Mouse (Mus musculus) fibroblast of lung, adult 2 months (primary cell): ENCODE results near the gene Bcas3.

ENCODE experiments used
- DNase-seq: peaks from one replicate; pipeline ENCODE4 v3.0.0-alpha.2; 2011; ENCODE audit warnings: low read depth

Bcas3 gene

DNA sequence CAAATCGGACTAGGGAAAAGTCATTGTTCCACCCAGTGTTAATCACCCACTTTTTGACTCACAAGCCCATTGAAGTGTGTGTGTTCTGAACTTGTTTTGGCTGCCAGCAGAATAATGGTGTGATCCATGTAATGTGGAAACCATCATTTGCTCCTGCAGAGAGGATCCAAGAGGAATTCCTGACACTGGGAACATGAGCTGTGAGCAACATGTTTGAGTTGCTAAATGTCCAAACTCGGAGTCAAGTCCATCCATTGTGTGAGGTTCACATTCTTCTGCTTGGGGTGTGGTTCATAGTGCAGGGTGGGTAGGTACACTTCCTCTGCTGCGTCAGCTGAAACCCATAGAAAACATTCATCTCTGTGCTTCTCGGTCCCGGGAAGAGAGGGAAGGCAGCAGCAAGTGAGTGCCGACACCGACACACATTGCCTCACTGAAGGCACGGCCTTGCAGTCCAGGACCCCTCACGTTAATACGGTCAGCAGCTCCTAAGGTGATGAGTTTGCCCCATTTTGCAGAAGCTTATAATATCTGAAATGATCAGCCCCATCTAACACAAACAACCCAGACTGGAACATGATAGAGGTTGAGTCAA is 320.0 kb downstream of the Bcas3 start:
- DNase-seq = no peak

DNA sequence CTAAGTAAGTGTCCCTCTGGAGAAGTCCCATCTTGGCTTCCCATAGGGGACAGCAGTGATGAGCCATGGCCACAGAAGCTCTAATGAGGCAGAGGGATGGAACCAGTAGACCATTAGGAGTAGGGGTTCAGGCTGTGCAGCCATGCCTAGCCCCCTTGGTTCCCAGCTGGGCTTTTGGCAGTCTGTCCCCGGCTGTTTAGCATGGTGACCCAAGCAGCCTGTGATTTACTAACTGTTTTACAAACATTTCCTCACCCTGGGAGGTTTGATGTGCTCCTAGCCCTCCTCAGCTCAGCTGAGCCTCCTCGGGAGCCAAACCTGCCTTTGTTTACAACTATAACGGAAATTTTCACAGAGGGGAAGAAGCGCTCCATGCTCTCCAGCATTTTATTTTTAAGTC is 322.3 kb downstream of the Bcas3 start:
- DNase-seq = no peak

DNA sequence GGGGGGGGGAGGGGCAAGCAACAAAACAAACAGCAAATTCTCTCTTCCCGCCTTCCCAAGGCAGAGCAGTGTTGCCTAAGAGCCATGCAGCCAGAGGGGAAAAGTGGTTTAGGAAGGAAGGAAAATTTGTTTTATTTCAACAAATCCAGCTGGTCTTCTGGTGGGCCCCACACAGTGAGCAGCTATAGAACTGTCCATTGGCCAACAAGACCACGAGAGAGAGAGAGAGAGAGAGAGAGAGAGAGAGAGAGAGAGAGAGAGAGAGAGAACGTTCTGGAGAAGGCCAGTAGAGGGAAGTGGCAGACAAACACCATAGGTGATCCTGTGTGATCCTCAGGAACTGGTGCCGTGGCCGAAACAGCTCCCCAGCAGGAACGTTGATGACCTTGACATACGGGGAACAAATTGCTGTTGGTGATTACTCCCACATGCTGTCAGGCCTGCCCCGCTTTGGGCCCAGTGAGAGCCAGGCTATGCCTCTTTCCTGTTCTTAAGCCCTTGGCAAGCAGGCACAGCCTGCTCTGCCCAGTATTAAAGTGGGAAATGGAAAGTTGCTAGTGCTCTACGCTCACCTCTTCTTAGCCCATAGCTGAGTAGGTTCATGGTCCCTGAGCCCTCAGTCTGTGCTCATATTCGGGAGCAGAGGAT is 323.5 kb downstream of the Bcas3 start:
- DNase-seq = no peak

DNA sequence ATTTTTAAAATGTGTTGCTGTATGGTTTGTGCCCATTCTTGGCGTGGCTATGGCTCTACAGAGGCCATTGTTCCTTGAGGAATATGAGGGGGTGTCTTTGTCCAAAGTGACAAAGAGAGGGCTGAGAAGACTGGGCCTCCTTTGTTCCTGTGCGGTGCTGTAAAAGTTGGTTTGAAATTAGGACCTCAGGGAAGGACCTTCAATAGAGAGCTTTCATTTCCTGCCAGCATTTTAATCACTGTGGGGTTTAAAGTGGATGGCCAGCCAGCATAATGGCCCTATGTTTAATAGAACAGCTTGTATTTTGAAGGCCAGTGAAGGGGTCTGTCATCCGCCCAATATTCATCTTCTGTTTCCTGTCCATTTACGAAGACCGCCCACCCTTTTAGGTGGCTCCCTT is 325.7 kb downstream of the Bcas3 start:
- DNase-seq = no peak

DNA sequence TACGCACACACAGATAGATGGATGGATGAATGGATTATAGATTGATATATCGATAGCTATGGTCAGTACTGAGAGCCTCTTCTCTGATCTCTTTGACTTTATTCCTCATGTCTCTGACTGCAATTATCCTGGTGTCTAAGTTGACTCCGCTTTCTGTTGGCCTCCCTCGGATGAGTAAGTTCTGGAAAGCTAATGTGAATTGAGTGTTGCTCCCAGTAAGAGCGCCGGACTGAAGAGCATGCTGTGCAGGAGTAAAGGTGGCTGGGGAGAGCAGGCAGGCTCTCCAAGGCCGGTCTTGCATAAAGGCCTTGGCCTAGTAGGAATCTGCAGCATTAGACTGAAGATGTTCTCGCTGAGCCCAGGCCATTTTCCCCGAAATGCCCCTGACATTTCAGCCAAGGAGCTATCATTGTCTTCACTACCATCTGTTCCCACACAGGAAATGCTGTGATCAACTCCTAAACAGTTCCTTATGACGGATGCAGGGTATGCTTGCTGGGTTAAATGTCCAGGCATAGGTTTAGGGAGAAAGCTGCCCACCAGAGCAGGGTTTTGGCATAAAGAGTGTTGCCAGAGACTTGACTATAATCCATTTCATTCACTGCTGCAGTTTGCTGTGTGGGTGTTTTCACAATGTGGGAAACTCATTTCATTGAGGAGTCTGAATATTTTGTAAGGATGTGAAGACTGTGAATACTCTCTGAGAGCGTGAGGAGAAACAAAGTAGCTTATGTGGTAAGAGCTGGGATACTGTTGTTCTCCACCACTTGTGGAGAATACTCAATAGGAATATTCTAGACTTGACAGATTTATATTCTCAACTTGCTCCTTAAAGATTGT is 328.8 kb downstream of the Bcas3 start:
- no peak for DNase-seq

DNA sequence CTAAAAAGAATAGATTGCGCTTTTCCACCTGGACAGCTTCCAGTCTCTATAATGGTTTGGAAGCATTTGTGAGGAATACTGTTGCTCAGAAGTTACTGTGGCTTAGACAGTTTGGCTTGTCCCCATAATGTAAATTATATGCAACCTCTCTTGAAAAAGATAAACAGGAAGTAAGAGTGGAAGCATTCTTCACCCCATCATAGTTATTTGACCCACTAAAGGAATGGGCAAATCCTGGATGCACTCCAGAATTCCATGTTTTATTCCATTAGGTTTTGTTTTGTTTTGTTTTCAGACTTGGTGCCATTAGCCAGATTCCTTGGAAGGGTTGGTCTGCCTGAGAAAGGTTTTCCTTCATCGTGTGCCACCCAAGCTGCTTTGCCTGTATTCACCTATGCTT is 332.0 kb downstream of the Bcas3 start:
- DNase-seq = no peak

DNA sequence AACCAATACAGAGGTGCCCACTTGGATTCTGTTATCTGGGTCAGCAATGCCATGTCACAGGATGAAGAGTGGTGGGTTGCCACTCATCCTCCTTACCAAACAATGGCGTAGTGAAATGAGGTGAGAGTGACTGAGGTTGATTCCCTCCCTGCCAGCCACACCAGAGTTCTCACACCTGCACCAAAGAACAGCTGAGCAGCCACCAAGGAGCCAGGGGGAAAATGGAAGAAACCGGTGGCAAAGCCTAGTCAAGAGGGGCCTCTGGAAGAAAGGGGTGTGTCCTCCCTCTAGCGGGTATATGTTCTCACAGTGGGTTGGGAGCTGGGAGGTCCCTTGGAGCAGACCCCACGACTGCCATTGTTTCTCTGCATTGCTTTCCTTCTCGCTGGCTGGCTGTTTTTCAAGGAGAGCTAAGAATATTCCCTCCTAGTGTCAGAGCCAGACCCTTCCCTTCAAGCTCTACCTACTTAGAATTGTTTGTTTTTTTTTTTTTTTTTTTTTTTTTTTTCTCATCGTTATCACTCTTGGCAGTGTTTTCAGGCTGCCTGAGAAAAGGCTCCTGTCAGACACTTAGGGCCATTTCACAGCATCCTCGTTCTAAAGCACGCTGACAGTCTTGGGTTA is 335.0 kb downstream of the Bcas3 start:
- no peak for DNase-seq

DNA sequence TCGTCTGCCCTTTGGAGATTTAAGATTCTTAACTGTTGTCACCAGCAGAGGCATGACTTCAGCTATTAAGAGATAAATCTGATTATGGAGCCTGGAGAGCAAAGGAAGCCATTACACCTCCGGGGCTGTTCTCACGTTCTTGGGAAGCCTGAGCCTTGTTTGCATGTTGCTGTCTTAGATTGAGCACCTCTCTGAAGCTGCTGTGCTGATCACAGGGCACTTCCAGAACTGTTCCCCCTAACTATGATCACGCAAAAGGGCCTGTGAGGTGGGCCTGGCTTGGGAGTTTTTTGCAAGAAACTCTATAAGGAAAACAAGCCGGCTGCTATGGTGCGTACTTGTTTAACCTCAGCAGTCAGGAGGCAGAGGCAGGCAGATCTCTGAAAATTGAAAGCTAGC is 335.5 kb downstream of the Bcas3 start:
- DNase-seq = no peak

DNA sequence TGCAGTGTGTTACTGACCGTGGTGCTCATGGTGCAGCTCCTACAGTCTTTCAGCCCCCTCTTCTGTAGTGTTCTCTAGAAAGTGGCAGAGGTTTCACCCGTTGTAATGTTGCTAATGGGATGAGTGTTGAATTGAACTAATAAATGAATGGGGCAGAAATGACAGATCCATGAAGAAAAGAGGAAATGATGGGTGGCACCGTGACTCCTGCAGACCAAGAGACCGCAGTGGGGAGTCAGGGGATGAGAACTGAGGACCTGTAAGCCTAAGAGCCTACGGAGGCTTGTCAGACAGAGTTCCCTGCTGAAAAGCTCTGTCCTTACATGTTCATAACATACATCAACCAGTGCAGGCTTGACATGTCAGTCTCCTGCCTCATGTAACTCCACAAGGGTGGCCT is 336.3 kb downstream of the Bcas3 start:
- no peak for DNase-seq

DNA sequence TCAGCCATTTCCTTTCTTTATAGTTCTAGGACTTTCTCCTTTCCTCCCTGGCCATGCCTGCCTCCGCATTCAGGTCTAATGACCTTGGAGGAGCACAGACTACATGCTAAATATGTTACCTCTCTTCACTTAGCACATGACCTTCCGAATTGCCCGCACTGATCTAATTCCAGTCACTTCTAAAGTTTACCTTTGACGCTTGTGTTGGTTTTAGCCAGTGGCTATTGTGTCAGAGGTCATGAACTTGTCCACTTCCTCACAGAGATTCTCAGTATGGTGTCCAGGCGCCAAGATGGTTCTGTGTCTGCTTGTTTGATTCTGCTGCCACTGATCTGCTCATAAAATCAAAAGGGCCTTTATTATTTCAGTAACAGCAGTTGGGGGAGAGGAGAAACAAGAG is 338.3 kb downstream of the Bcas3 start:
- DNase-seq = no peak

DNA sequence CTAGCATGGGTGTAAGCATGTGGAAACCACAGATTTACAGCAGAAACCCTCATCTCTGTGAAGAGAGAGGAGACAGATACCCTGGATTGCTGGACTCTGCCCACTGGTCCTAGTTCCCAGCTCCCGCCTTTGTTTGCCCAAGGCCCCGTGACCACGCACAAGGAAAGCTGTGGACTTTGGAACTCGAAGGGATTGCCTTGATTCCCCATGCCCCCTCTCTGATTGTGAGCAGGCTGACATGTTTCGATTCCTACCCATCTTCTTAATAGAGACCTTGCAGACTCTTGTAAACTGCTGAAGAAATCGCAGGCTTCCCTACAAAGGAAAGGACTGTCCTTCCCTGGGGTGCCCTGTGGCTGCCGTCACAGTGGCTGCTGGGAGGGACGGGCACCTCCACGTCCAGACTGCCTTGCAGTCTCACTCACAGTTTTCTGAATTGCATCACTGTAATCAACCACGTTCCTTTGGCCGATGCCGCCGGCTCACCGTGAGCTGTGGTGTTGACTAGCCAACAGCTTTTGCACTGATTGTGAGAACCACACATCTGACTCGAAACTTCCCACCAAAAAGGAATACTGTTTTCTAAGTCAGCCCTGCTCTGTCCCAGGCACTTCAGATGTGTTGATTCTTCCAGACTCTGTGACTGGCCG is 342.8 kb downstream of the Bcas3 start:
- peak; percentile 59 for DNase-seq

DNA sequence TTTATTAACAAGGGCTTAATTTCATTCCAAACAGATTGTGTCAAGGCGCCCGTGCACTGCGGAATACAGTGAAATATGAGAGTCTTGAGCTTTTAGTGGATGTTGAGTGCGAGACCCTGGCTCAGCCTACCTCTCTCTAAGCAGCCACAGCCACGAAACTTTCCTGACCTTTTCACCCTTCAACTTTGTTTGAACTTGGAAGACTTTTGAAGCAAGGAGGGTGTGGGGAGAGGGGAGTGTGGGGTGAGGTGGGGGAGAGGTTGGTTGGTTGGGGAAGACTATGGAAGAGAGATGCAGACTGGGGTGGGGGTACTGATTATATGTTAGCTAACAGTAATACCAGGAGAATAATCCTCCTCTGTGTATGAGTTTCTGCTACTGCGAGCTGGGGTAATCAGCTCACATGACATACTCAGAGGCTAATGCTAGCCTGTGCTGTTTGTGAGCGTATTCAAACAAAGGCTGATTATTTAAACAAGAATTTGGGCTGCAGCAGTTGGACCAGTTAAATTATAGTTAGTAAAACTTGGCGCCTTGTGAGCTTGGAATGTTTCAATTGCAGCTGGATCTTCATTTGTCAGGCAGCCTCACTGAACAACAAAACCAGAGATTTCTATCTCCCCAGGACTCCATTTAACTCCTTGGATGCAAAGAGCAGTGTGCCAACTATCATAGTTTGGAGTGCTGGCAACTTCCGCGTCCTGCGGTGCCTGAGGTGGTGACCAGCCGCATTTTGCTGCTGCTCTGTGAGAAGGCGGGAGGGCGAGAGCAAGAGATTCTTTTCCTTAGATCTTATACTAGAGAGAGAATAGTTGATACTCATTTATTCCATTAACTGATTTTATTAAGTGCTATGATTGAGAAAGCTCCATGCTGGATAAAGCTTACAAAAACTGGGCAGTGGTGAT is 343.8 kb downstream of the Bcas3 start:
- no peak for DNase-seq

DNA sequence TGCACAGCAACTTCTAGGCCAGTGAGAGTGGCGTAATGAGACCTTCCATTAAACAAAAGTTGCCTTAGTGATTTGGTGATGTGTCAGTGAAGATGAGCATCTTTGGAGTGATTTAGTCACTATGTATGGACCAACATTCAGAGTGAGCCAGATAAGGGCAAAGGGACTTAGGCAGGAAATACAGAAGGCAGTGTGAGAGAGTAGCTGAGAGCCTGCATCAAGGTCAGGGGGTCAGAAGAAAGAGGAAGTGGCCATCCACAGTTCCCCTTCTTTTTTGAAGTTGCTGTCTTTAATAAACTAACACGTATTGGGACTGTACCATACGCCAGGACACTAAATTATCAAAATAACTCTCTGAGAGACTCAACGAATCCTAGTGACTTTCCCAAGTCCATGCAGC is 344.5 kb downstream of the Bcas3 start:
- DNase-seq = no peak

DNA sequence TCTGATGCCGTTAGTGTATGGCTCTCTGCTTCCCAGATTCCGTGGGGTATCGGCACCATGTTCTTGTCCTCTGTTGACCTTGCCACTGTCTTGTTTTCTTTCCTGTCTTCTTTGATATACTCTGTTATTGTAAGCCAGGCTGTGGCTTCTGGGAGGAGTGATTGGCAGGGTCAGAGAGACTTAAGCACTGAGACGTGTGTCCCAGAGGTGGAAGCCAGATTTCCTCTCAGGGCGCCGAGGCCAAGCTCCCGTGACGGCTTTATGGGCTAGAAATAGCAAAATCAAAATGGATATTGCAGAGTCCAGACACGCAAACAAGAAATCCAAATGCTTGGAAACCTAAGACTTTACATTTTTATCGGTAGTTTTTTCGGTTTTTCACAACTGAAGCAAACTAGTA is 345.3 kb downstream of the Bcas3 start:
- no peak for DNase-seq

DNA sequence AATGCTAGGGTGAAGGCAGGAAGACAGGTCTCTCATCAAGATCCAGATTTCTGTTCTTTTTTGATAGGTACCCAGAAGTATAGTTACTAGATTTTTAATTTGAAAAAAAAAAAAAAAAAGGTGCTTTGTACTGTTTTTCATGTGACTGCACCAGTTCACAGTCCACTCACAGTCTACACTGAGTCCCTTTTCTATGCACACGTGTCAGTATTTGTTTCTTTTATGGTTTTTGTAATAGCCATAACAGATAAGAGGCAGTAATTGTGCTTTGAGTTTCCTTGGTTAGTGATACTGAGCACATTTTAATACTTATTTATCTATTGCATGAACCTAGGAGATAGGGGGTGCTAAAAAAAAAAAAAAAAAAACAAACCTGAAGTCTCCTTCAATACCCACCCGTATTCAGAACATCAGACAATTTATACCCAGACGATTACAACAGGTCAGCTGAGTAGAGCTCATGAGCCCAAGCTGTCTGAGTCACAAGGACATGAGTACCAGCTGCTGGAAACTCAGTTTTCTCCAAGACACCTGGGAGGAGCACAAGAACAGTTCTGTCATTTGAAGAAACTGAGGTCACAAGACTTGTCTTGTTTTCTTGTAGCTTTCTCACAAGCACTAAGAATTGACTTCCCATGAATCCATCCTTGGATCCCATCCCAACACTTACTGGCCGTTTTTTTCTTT is 351.2 kb downstream of the Bcas3 start:
- DNase-seq = no peak

DNA sequence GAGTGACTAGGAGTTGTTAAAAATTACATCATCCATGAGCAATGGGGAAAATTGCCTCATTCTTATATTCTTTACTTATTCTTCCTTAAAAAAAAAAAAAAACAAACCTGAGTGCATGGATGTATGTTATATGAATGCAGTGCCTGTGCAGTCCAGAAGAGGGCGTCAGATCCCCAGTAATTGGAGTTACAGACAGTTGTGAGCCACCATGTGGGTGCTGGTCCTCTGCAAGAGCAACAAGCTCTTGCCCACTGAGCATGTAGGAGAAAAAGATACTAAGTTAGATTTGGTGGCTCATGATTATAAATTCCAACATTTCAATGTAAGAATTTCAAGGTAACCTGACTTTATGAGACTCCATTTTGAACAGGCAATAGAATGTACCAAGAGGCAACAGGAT is 353.7 kb downstream of the Bcas3 start:
- DNase-seq = no peak

DNA sequence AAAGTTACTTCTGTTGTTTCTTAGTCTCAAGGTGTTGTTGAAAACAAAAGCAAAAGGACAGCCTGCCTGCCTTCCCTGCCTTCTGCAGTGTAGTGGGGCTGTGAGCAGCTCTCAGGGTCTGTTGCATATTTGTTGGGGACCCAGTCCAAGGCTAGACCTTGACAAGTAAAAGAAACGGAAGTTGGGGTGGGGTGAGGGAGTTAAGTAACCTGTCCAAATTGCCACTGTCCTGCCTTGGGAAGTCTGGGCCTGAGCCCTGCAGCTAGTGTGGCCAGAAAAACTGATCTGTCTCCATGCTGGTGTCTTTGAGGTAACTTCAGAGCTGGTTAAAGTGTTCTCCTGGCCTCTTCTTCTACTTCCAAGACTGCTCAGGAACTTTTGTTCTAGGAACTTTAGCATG is 354.5 kb downstream of the Bcas3 start:
- DNase-seq = no peak

DNA sequence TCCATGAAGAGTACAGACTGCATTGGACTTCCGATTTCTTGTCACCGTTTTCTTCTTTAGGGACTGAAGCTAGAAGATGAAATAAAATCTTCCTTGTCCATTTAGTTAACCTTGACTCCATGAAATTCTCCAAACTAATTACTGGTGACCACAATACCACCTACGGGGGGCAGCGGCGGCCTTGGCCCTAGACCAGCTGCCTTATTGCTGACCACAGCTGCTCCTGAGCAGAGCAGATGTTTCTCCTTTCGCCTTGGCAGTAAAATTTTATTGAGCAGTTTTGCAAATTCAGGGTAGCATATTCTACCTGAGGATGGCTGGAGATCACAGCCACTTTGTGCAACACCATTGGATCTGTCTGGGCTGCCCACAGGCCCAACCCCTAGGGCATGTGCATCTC is 356.2 kb downstream of the Bcas3 start:
- DNase-seq = no peak

DNA sequence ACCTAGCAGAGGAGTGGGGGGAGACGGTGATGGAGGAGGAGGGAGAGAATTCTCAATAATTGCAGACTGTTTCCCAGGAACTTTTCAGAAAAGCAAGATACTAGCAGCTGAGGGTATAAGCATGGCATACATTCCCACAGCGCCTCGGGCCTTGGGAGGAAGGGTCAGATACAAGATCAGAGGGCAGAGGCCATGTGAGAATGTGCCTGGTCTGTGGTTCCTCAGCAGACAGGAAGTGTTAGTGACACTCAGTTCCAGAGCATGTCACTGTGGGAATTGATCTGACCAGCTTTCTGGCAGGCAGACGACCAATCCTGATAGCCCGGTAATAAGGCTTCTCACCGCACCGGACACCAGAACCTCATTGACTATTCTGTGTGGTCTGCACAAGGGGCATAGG is 357.2 kb downstream of the Bcas3 start:
- no peak for DNase-seq

DNA sequence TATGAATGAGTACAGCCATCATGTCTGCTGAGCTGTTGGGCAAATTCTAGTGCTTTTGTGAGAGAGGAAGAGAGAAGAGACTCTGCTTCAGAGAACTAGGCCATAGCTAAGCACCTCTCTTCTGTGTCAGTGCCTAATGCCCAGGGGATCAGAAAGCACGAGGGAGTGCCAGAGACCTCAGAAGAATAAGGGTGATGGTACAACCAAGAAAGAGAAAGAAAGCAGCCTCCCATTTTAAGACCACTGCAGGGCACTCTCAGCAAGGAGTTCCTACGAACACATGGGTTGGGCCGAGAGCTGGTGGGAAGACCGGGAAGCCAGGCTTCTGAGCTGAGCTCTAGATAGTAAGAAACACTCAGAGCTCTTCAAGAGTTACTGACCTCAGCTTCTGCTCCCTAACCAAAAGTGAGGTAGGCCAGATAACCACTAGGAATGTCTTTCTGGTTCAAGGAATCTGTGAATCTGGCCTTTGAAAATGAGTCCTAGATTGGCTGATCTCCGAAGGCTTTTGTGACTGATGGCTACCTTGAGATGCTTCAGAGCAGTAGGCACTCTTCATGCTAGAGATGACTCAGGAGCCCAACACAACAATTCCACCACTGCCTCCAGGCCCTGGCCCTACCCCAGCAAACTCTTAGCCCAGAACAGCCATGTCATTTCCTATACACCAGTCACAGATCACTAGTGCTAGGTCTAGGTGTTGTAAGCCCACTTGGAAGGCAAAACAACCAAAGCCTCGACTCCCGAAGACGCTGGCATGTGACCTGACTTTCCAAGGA is 359.2 kb downstream of the Bcas3 start:
- no peak for DNase-seq
